Mouse (Mus musculus) kidney, adult 2 months (tissue): Measurements from ENCODE around the gene Tipin.

Experiments
- CTCF ChIP-seq: fragments of 200-500 bp; conservative IDR thresholded peaks from 2 replicates; pipeline ENCODE4 v1.5.1; 2011; ENCODE audit warnings: low read depth, mild to moderate bottlenecking, control low read depth, low read length, moderate library complexity, mixed read lengths; ENCODE audit not compliant: insufficient read depth, insufficient read length
- POLR2A ChIP-seq: fragments of 200-500 bp; IDR thresholded peaks from one replicate; pipeline ENCODE4 v1.6.1; 2011; ENCODE audit warnings: low read depth, low read length, control low read depth

DNA sequence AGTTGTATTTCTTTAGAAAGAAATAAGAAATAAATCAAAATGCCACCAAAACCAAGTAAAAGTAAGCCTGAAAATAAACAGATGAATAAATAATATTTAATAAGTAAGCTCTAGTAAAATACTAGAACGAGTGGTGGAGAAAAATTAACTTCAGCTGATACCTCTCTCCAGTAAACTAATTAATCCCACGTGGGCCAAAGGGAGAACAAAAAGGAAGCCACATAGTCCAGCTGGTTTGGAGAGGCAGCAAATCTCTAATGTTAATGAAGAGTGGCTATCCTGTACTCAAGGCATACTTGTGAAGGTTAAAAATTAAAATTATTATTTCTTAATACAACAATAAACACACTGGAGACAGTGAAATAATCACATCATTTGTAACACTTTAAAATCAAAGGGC is 41.3 kb upstream of the Tipin start:
- TF ChIP-seq CTCF (no peak), POLR2A (no peak)
